ENCODE assay signal across 8 mouse cellular contexts in genomic region chr6:125572291-125573188, GRCm38 (mm10). TPM values are rescaled to one million over a fixed set of nuclear protein-coding genes. Genes with fewer than 3 reads are reported as not detected.
DNase-seq lines count a peak whose midpoint lies in the region; ATAC-seq and TF ChIP-seq lines count a peak whose summit lies in the region.

No protein-coding gene starts in this region.

- ATAC-seq in forebrain, postnatal 0 days = peak; percentile 83
- ATAC-seq in lung, embryonic 14.5 days (ENCODE audit: insufficient read depth) = peak; percentile 59

- peak overlapping the region; percentile 39 for H3K4me2 ChIP-seq in forebrain, postnatal 0 days (ENCODE audit: low read depth)
- peak overlapping the region; percentile 59 for H3K4me2 ChIP-seq in lung, embryonic 14.5 days

- WGBS in forebrain, postnatal 0 days = 20% methylated on average over 18 of the region's 18 CpGs
- 24% methylated on average over 18 of the region's 18 CpGs for WGBS in lung, embryonic 14.5 days

- H3K4me3 ChIP-seq in forebrain, postnatal 0 days (ENCODE audit: low read depth, low read length) = no peak overlapping the region
- H3K4me3 ChIP-seq in lung, embryonic 14.5 days (ENCODE audit: low read depth, low read length) = peak overlapping the region; percentile 31

- H3K36me3 ChIP-seq in forebrain, postnatal 0 days (ENCODE audit: insufficient read depth) = no peaks in the 10 kb centered on the region
- H3K36me3 ChIP-seq in lung, embryonic 14.5 days (ENCODE audit: insufficient read depth) = no peaks in the 10 kb centered on the region

- DNase-seq in CD4-positive helper T cell, adult 2 months (ENCODE audit: low read depth, low spot score) = peak; percentile 45
- peak; percentile 90 for DNase-seq in brain, embryonic 14.5 days (ENCODE audit: low read depth)
- peak; percentile 70 for DNase-seq in forebrain, postnatal 0 days
- peak; percentile 91 for DNase-seq in heart, postnatal 4 days
- DNase-seq in layer of hippocampus, adult 9-10 months (ENCODE audit: low spot score) = peak; percentile 48
- peak; percentile 84 for DNase-seq in lung, embryonic 14.5 days
- DNase-seq in ovary, adult 18-20 months (ENCODE audit: low spot score) = peak; percentile 75
- peak; percentile 52 for DNase-seq in thymus, postnatal 0 days (ENCODE audit: low spot score)

- H3K9ac ChIP-seq in forebrain, postnatal 0 days = 0 out of 2 replicates have a peak overlapping the region, but pooled peaks have one; percentile 10
- H3K9ac ChIP-seq in lung, embryonic 14.5 days = peak overlapping the region; percentile 49

- peaks cover 13% of the 10 kb centered on the region for H3K4me1 ChIP-seq in forebrain, postnatal 0 days (ENCODE audit: insufficient read depth)
- H3K4me1 ChIP-seq in lung, embryonic 14.5 days (ENCODE audit: insufficient read depth) = peaks cover 13% of the 10 kb centered on the region

- TF ChIP-seq CTCF in brain, embryonic 14.5 days (IDR thresholded peaks at IDR 0.05; ENCODE audit: borderline replicate concordance, extremely low read depth, insufficient read depth, insufficient read length) = no peak
- TF ChIP-seq CTCF in forebrain, postnatal 0 days (IDR thresholded peaks at IDR 0.05; ENCODE audit: low read depth) = no peak
- no peak for TF ChIP-seq CTCF in lung, embryonic 14.5 days (IDR thresholded peaks at IDR 0.05; ENCODE audit: low read depth)

- H3K9me3 ChIP-seq in forebrain, postnatal 0 days (ENCODE audit: low read length) = no peaks in the 10 kb centered on the region
- no peaks in the 10 kb centered on the region for H3K9me3 ChIP-seq in lung, embryonic 14.5 days (ENCODE audit: low read depth, low read length)

- H3K27ac ChIP-seq in forebrain, postnatal 0 days (ENCODE audit: low read depth, low read length) = peak overlapping the region; percentile 45; the same call in 1 of the 2 replicates
- H3K27ac ChIP-seq in lung, embryonic 14.5 days (ENCODE audit: low read depth) = peak overlapping the region; percentile 94

- H3K27me3 ChIP-seq in forebrain, postnatal 0 days (ENCODE audit: insufficient read depth, low read length) = no peaks in the 10 kb centered on the region
- H3K27me3 ChIP-seq in lung, embryonic 14.5 days (ENCODE audit: insufficient read depth, low read length) = no peaks in the 10 kb centered on the region

- TF ChIP-seq POLR2A in brain, embryonic 14.5 days (IDR thresholded peaks at IDR 0.05; ENCODE audit: borderline replicate concordance, extremely low read depth, insufficient read depth, insufficient read length, poor library complexity, severe bottlenecking) = no peak

RNA-seq across cellular contexts. Expression of gene Vwf, which starts 26.0 kb away (rescaled TPM):
- polyA plus RNA-seq in brain, embryonic 14.5 days (2012; rRNA removed) = 5.8 and 18.9 TPM in 2 replicates
- total RNA-seq in forebrain, postnatal 0 days (2014; rRNA removed) = 21.2 and 30.0 TPM in 2 replicates
- 8.9 and 13.1 TPM in 2 replicates for polyA plus RNA-seq in forebrain, postnatal 0 days (2015; fragmentation: Nextera tagmentation; extraction: Ambion mirVana)
- 10 to 100 TPM; 86.0 to 87.2 TPM for total RNA-seq in heart, postnatal 4 days (2021)
- 17.7 and 20.4 TPM in 2 replicates for polyA plus RNA-seq in lung, embryonic 14.5 days (2014; fragmentation: Nextera tagmentation; extraction: Ambion mirVana)
- 4.2 and 5.1 TPM in 2 replicates for polyA plus RNA-seq in thymus, postnatal 0 days (2015; fragmentation: Nextera tagmentation; extraction: Ambion mirVana)
